Mouse (Mus musculus): ENCODE measurements around the gene Pitpnm3.

GRCm38 (mm10) chr11:72173506-72173905, 37.9 kb upstream of the Pitpnm3 start:
- TF ChIP-seq CTCF (IDR thresholded peaks at IDR 0.05; ENCODE audit: low read depth) (no peak), EP300 (IDR thresholded peaks at IDR 0.05; ENCODE audit: low read depth) (no peak)

Data from liver, embryonic 14.5 days (tissue).